Mouse (Mus musculus) MEL (cell line): ENCODE measurements around the gene Abcb6.
A peak's percentile ranks its signal among the peaks of the same experiment; 100 is the strongest.

ENCODE experiments used
- CTCF ChIP-seq, 3 experiments: IDR thresholded peaks in 2 of 3; conservative IDR thresholded peaks in 1 of 3; 2 replicates each; pipeline ENCODE4 v1.5.1; 2011 to 2012; ENCODE audit warnings: low read length in 3 of 3, low read depth in 2 of 3, mild to moderate bottlenecking in 2 of 3, improper control_type of control experiment in 1 of 3, inconsistent platforms in 1 of 3, mixed read lengths in 1 of 3, moderate library complexity in 1 of 3; ENCODE audit not compliant: control insufficient read depth in 1 of 3, insufficient read depth in 1 of 3, poor library complexity in 1 of 3, severe bottlenecking in 1 of 3
- E2F4 ChIP-seq: IDR thresholded peaks from 2 replicates; pipeline ENCODE4 v1.6.1; 2011; ENCODE audit warnings: low read depth, low read length, improper control_type of control experiment, borderline replicate concordance
- EP300 ChIP-seq, 2 experiments: IDR thresholded peaks; 2 replicates each; pipeline ENCODE4 v1.6.1; 2011; ENCODE audit warnings: improper control_type of control experiment in 2 of 2, low read length in 2 of 2, low read depth in 1 of 2, mild to moderate bottlenecking in 1 of 2
- HCFC1 ChIP-seq: IDR thresholded peaks from 2 replicates; pipeline ENCODE4 v1.6.1; 2012; ENCODE audit warnings: low read depth, mild to moderate bottlenecking, inconsistent platforms, low read length, improper control_type of control experiment, moderate library complexity
- MXI1 ChIP-seq: IDR thresholded peaks from 2 replicates; pipeline ENCODE4 v1.6.1; 2011; ENCODE audit warnings: mild to moderate bottlenecking, low read depth, low read length, improper control_type of control experiment
- POLR2A ChIP-seq, 2 experiments: IDR thresholded peaks; 2 replicates each; pipeline ENCODE4 v1.6.1; 2011 to 2012; ENCODE audit warnings: low read length in 2 of 2, mild to moderate bottlenecking in 2 of 2, control low read depth in 1 of 2, improper control_type of control experiment in 1 of 2, low read depth in 1 of 2, moderate library complexity in 1 of 2; ENCODE audit not compliant: control insufficient read depth in 1 of 2, insufficient read depth in 1 of 2, poor library complexity in 1 of 2
- TAL1 ChIP-seq: IDR thresholded peaks from 2 replicates; pipeline ENCODE4 v1.6.1; 2012; ENCODE audit warnings: mild to moderate bottlenecking, inconsistent platforms, low read length, moderate library complexity, mixed read lengths
- TBP ChIP-seq: IDR thresholded peaks from 2 replicates; pipeline ENCODE4 v1.8.0; 2011; ENCODE audit warnings: low read depth, low read length, improper control_type of control experiment
- TCF12 ChIP-seq: IDR thresholded peaks from 2 replicates; pipeline ENCODE4 v1.6.1; 2014; ENCODE audit warnings: low read depth, mild to moderate bottlenecking, inconsistent platforms, low read length, improper control_type of control experiment, moderate library complexity

DNA sequence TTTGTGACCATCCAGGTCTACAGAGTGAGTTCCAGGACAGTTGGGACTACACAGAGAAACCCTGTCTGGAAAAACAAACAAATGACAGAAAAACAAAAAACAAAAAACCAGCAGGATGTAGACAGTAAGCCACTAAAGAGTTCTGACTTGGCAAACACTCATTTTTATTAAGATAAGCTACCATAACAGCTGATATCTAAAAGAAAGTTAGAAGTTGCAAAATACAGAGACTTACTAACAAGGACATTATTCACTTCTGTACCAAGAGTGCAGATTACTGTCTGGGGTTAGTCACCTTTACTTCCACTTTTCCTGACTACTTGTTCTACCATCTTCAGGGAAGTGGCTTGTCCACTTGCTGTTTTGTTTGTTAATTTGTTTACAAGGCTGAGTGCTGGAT lies 21.2 kb downstream of the Abcb6 start:
- no peak for TF ChIP-seq POLR2A (IDR thresholded peaks at IDR 0.05; ENCODE audit: control insufficient read depth in 1 of 2, insufficient read depth in 1 of 2, low read depth in 1 of 2, low read length in 2 of 2, poor library complexity in 1 of 2)
- no peak for TF ChIP-seq CTCF (IDR thresholded peaks at IDR 0.05 in 2 of 3, conservative IDR thresholded peaks at IDR 0.05 in 1 of 3; ENCODE audit: control insufficient read depth in 1 of 3, insufficient read depth in 1 of 3, low read depth in 2 of 3, low read length in 3 of 3, poor library complexity in 1 of 3, severe bottlenecking in 1 of 3)
- no peak for TF ChIP-seq TBP
- TF ChIP-seq MXI1: peak; percentile 42; the same call in 1 of the 2 replicates
- 0 out of 2 replicates have a peak, but pooled peaks have one; percentile 49 for TF ChIP-seq TCF12
- TF ChIP-seq EP300 (IDR thresholded peaks at IDR 0.05; ENCODE audit: low read depth in 1 of 2, low read length in 2 of 2): peak; percentile 60 to 75
- no peak for TF ChIP-seq HCFC1
- no peak for TF ChIP-seq E2F4
- no peak for TF ChIP-seq TAL1
